Mouse (Mus musculus) lung, adult 2 months (tissue): ENCODE results near the gene Hhat. TPM values are rescaled to one million over a fixed set of nuclear protein-coding genes. Genes with fewer than 3 reads are reported as not detected.
A peak's percentile ranks its signal among the peaks of the same experiment; 100 is the strongest.

Source experiments
- DNase-seq: peaks from one replicate; pipeline ENCODE4 v3.0.0; 2022
- H3K4me1 ChIP-seq: fragments of 200-500 bp; 2 replicates; pipeline ENCODE4 v1.6.1; 2011; ENCODE audit warnings: low read length; ENCODE audit not compliant: control insufficient read depth, insufficient read depth
- H3K4me3 ChIP-seq: fragments of 200-500 bp; replicated peaks from 2 replicates; pipeline ENCODE3; 2011; ENCODE audit warnings: low read depth, mild to moderate bottlenecking, control low read depth, low read length; ENCODE audit errors: extremely low read depth
- CTCF ChIP-seq: fragments of 200-500 bp; IDR thresholded peaks from 2 replicates; pipeline ENCODE4 v1.5.1; 2011; ENCODE audit warnings: mild to moderate bottlenecking, low read length, control low read depth; ENCODE audit not compliant: insufficient read depth
- POLR2A ChIP-seq: fragments of 200-500 bp; IDR thresholded peaks from 2 replicates; pipeline ENCODE4 v1.6.1; 2011; ENCODE audit warnings: low read depth, mild to moderate bottlenecking, control low read depth, low read length, borderline replicate concordance; ENCODE audit errors: extremely low read depth
- WGBS: fragments of 180-500 bp; shearing (Covaris S2); methylation state at CpG from one replicate; pipeline ENCODE4 v1.1.7; 2018; 5-methylcytosine and 5-hydroxymethylcytosine counted together
- polyA plus RNA-seq: library from polyadenylated mRNA; depleted of rRNA; stranded (reverse); fragments of >200 nt; gene quantifications from 2 replicates; pipeline ENCODE4 v1.2.3, GENCODE M21; 2012

The Hhat gene
- polyA plus RNA-seq, 1 experiment = 2.5 TPM

DNA sequence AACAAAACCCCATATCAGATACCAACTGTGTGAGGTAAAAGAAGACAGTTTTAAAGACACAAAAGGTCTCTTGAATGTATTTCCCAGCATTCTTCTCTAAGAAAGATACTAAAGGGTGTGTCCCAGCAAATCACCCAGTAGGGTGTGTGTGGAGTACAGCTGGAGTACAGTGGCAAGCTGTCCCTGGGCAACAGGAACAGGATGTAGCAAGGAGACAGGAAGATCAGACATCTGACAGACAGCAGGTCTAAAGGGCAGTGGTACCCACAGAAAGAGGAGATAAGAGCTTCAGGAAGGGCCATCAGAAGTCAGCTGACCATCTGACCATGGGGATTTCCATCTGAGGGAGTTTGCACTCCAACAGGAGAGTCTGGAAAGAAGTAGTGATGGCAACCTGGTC, 185.7 kb downstream of the Hhat start:
- TF ChIP-seq POLR2A (no peak), CTCF (no peak)
- no peak for DNase-seq
- Histone ChIP-seq H3K4me1 (no peaks in the 10 kb centered on the region), H3K4me3 (no peak overlapping the region)

- WGBS = 80% methylated on average over 1 of the region's 2 CpGs
- DNase-seq = no peak
- Histone ChIP-seq H3K4me1 (no peaks in the 10 kb centered on the region), H3K4me3 (no peak overlapping the region)
- TF ChIP-seq CTCF (no peak), POLR2A (no peak)
Measured at GRCm38 (mm10) chr1:192582921-192583320, 188.1 kb downstream of the Hhat start.

DNA sequence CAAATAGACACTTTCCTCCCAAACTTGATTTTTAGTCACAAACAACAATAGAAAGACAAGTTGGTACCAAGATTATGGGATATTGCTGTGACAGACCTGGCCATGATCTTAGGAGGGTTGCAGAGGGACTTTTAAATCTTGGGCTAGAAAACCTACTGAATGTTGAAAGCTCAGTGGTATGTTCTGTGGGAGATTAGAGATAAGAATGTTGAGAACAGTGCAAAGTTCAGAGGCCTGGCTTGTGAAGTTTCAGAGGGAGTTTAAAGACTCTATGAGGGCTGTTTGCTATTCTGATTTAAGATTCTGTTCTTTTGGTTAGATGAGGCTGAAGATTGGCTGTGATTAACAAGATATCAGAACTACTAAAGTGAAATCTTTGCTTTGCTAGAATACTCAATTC, 206.3 kb downstream of the Hhat start:
- no peaks in the 10 kb centered on the region for H3K4me1 ChIP-seq
- no peak for DNase-seq
- no peak for TF ChIP-seq CTCF
- TF ChIP-seq POLR2A = no peak
- H3K4me3 ChIP-seq = no peak overlapping the region

GRCm38 (mm10) chr1:192559341-192559740, 211.7 kb downstream of the Hhat start:
- H3K4me1 ChIP-seq = no peaks in the 10 kb centered on the region
- DNase-seq = no peak
- 77% methylated on average over 1 of the region's 1 CpGs for WGBS
- H3K4me3 ChIP-seq = no peak overlapping the region
- no peak for TF ChIP-seq CTCF
- no peak for TF ChIP-seq POLR2A

GRCm38 (mm10) chr1:192557978-192558594, 212.9 kb downstream of the Hhat start:
- WGBS = 74% methylated on average over 5 of the region's 5 CpGs
- TF ChIP-seq CTCF = no peak
- no peak for TF ChIP-seq POLR2A
- H3K4me3 ChIP-seq = no peak overlapping the region
- H3K4me1 ChIP-seq = no peaks in the 10 kb centered on the region
- no peak for DNase-seq

DNA sequence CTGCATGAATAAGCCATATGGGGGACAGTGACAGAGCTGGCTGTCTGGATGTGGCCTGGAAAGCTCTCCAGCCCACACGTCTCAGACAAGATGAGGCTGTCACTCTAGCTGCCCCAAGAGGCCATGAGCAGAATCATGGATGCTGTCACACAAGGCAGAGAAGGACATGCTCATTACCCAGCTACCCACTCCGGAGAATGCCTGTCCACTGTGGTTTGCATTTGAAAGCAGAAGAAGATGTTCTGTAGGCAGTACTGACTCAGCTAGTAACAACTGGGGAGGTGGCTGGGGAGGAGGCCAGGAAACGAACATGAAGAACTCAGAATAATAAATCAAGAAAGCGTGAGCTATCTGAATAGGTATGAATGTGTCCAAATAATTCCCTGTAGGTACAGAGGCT, 215.5 kb downstream of the Hhat start:
- no peak for DNase-seq
- TF ChIP-seq POLR2A (no peak), CTCF (no peak)
- WGBS = 79% methylated on average over 4 of the region's 4 CpGs
- Histone ChIP-seq H3K4me3 (no peak overlapping the region), H3K4me1 (no peaks in the 10 kb centered on the region)

DNA sequence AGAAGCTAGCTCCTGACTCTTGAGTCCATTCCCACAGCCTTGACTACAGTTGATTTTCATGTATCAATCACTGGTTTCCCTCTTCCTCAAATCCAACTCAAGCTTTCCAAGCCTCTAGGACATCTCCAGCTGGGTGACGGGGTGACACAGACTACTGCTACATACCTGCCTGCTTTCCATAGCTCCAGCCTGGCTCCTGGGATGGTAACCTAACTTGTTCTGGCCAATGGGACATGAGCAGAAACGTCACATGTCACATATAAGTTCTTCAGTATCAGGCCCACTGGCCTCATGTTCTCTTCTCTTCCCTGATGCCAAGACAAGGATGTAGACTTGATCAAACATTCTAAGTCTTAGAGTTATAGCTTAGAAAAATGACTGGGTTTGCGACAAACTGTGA, 220.5 kb downstream of the Hhat start:
- 85% methylated on average over 3 of the region's 3 CpGs for WGBS
- H3K4me1 ChIP-seq = no peaks in the 10 kb centered on the region
- DNase-seq = no peak
- no peak for TF ChIP-seq POLR2A
- TF ChIP-seq CTCF = no peak
- H3K4me3 ChIP-seq = no peak overlapping the region

GRCm38 (mm10) chr1:192546843-192547242, 224.2 kb downstream of the Hhat start:
- no peak overlapping the region for H3K4me3 ChIP-seq
- peak; percentile 55 for TF ChIP-seq CTCF
- TF ChIP-seq POLR2A = no peak
- H3K4me1 ChIP-seq = no peaks in the 10 kb centered on the region
- 19% methylated on average over 1 of the region's 1 CpGs for WGBS
- no peak for DNase-seq

GRCm38 (mm10) chr1:192544901-192545300, 226.1 kb downstream of the Hhat start:
- Histone ChIP-seq H3K4me1 (no peaks in the 10 kb centered on the region), H3K4me3 (no peak overlapping the region)
- TF ChIP-seq CTCF = no peak
- TF ChIP-seq POLR2A = no peak
- WGBS = 85% methylated on average over 7 of the region's 7 CpGs
- DNase-seq = no peak

- DNase-seq = no peak
- WGBS = 67% methylated on average over 9 of the region's 9 CpGs
Measured at GRCm38 (mm10) chr1:192544091-192544490, 226.9 kb downstream of the Hhat start.

More at GRCm38 (mm10) chr1:192544091-192544490, 226.9 kb downstream of the Hhat start:
- Histone ChIP-seq H3K4me1 (no peaks in the 10 kb centered on the region), H3K4me3 (no peak overlapping the region)
- TF ChIP-seq CTCF = no peak
- no peak for TF ChIP-seq POLR2A
